Mouse (Mus musculus) mouse embryonic stem cell (cell line): ENCODE measurements around the gene Arrdc5.
"Not testable (repeated sequence)": the region's sequence is repeated elsewhere in the genome, so short reads cannot be mapped to it uniquely, and the experiment has no call there.

Source experiments
- in situ Hi-C, 2 experiments: fragments of 300-500 bp; cut with MboI; formaldehyde crosslinking; loops; 1 replicate in 1 of 2; 3 replicates in 1 of 2; pipeline ENCODE4 v1.14.3; 2019 to 2020; ENCODE audit warnings: low sequenced_read_pairs in 2 of 2, low pct_unique_long_range_greater_than_20kb in 1 of 2, mixed read lengths in 1 of 2; ENCODE audit not compliant: unreplicated experiment in 1 of 2

The Arrdc5 gene

GRCm38 (mm10) chr17:56261166-56261565 is 38.9 kb downstream of the Arrdc5 start:
- in situ Hi-C loops = no loop called here

- in situ Hi-C loops = no loop called here
Observed at GRCm38 (mm10) chr17:56259301-56260037, 40.6 kb downstream of the Arrdc5 start.

- in situ Hi-C loops = not testable (repeated sequence)
Observed at GRCm38 (mm10) chr17:56258812-56259211, 41.3 kb downstream of the Arrdc5 start.

- in situ Hi-C loops = not testable (repeated sequence)
Observed at GRCm38 (mm10) chr17:56258269-56258668, 41.8 kb downstream of the Arrdc5 start.

GRCm38 (mm10) chr17:56257181-56257894 is 42.7 kb downstream of the Arrdc5 start:
- in situ Hi-C loops = no loop called here

GRCm38 (mm10) chr17:56256239-56256881 is 43.7 kb downstream of the Arrdc5 start, which contains the start of gene Fem1a:
TSS of gene Fem1a (plus strand) at chr17:56256810.
- in situ Hi-C loops = no loop called here

GRCm38 (mm10) chr17:56255863-56256238 is 44.2 kb downstream of the Arrdc5 start:
- in situ Hi-C loops = no loop called here

GRCm38 (mm10) chr17:56255429-56255828 is 44.7 kb downstream of the Arrdc5 start:
- in situ Hi-C loops = no loop called here

- in situ Hi-C loops = no loop called here
Observed at GRCm38 (mm10) chr17:56254695-56255094, 45.4 kb downstream of the Arrdc5 start.

- in situ Hi-C loops = no loop called here
Observed at GRCm38 (mm10) chr17:56251136-56251829, 48.8 kb downstream of the Arrdc5 start.

- in situ Hi-C loops = no loop called here
Observed at GRCm38 (mm10) chr17:56245608-56246007, 54.5 kb downstream of the Arrdc5 start.
